Mouse (Mus musculus) ES-Bruce4 (cell line): ENCODE measurements at regions not wholly inside any gene's neighbourhood (a gene's known extent, or its start where the extent isn't known, plus 50 kb on each side); places are given as distances from the start of the nearest gene placed in this dataset.
A peak's percentile ranks its signal among the peaks of the same experiment; 100 is the strongest.

ENCODE experiments used
- H3K27ac ChIP-seq: 2 replicates; pipeline ENCODE4 v1.5.1; 2012; ENCODE audit warnings: low read length, inconsistent platforms; ENCODE audit not compliant: insufficient read depth
- H3K27me3 ChIP-seq: 2 replicates; pipeline ENCODE4 v1.6.1; 2012; ENCODE audit warnings: mild to moderate bottlenecking, low read length, inconsistent platforms; ENCODE audit not compliant: control insufficient read depth, poor library complexity, insufficient read depth, severe bottlenecking
- H3K36me3 ChIP-seq: 2 replicates; pipeline ENCODE4 v1.6.1; 2012; ENCODE audit warnings: inconsistent platforms, mild to moderate bottlenecking, low read length, moderate library complexity; ENCODE audit not compliant: control insufficient read depth, poor library complexity, insufficient read depth, severe bottlenecking
- H3K4me1 ChIP-seq: one replicate; pipeline ENCODE4 v1.8.1; 2011; ENCODE audit warnings: low read length; ENCODE audit not compliant: control insufficient read depth, insufficient read depth
- H3K4me3 ChIP-seq: 2 replicates; pipeline ENCODE4 v1.5.1; 2011; ENCODE audit warnings: low read depth, mild to moderate bottlenecking, low read length
- H3K9ac ChIP-seq: 2 replicates; pipeline ENCODE4 v1.6.1; 2012; ENCODE audit warnings: low read depth, mild to moderate bottlenecking, inconsistent platforms; ENCODE audit not compliant: poor library complexity, severe bottlenecking
- H3K9me3 ChIP-seq: replicated peaks from 2 replicates; pipeline ENCODE4 v1.6.1; 2012; ENCODE audit warnings: mild to moderate bottlenecking, low read length, inconsistent platforms; ENCODE audit not compliant: control insufficient read depth, poor library complexity, insufficient read depth, severe bottlenecking
- CTCF ChIP-seq: IDR thresholded peaks from one replicate; pipeline ENCODE4 v1.8.1; 2011; ENCODE audit warnings: low read depth, low read length
- EP300 ChIP-seq: IDR thresholded peaks from 2 replicates; pipeline ENCODE4 v1.6.1; 2011; ENCODE audit warnings: low read depth, low read length; ENCODE audit not compliant: insufficient read depth
- POLR2A ChIP-seq: IDR thresholded peaks from one replicate; pipeline ENCODE4 v1.8.1; 2011; ENCODE audit warnings: low read length; ENCODE audit not compliant: insufficient read depth

DNA sequence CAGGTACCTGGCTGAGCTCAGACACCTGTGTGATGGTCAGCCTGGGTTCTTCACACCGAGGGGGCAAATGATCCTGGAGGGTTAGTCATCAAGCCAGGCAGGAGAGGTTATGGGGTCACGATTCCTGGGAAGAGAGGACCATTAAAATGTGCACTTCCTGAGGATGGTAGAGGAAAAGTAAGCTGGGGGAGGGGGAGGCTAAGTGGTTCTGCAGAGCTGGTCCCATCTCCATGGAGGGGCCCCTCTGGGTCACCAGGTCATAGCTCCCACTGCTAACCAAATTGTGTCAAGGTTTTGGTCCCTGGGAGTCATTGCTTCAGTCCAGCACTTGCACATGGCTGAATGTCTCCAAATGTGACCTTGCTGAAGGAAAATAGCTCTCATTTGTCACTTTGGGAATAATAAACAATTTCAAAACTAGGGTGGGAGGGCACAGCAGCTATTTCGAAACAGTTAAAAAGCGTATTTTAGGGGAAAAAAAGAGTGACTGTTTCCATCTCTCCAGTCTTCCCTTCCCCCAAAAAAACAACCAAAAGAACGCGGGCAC, 395.5 kb downstream of the Wdr11 start:
- H3K36me3 ChIP-seq: no peaks in the 10 kb centered on the region
- no peak overlapping the region for H3K27ac ChIP-seq
- H3K4me3 ChIP-seq: no peak overlapping the region
- H3K27me3 ChIP-seq: no peaks in the 10 kb centered on the region
- H3K9ac ChIP-seq: no peak overlapping the region
- peaks cover 6% of the 10 kb centered on the region for H3K9me3 ChIP-seq
- TF ChIP-seq EP300 (no peak), CTCF (no peak), POLR2A (no peak)
- no peaks in the 10 kb centered on the region for H3K4me1 ChIP-seq

DNA sequence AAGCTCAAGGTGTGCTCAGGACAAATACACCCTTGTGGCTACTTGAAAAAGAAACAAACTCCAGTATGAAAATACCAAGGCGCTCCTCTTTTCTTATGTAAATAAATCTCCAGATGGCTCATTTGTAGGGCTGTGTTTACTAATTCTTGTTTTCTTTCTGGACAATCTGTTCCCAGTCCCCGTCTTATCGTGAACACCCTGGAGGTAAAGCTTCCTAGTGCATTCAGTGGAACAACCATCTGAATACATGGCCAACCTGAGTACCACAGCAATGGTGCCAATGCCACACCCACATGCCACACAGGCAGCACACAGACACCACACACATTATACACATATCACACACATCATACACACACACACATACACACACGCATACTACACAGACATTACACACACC, 396.1 kb downstream of the Wdr11 start:
- no peaks in the 10 kb centered on the region for H3K4me1 ChIP-seq
- no peak overlapping the region for H3K27ac ChIP-seq

GRCm38 (mm10) chr7:129993446-129994223, 402.0 kb downstream of the Wdr11 start:
- no peaks in the 10 kb centered on the region for H3K9me3 ChIP-seq
- no peaks in the 10 kb centered on the region for H3K27me3 ChIP-seq
- H3K27ac ChIP-seq: no peak overlapping the region
- no peaks in the 10 kb centered on the region for H3K36me3 ChIP-seq
- no peak overlapping the region for H3K4me3 ChIP-seq
- no peak for TF ChIP-seq EP300
- TF ChIP-seq CTCF: no peak
- no peak for TF ChIP-seq POLR2A
- H3K4me1 ChIP-seq: no peaks in the 10 kb centered on the region
- no peak overlapping the region for H3K9ac ChIP-seq

More for the DNA sequence above, 396.1 kb downstream of the Wdr11 start:
- Histone ChIP-seq H3K27me3 (no peaks in the 10 kb centered on the region), H3K9ac (no peak overlapping the region), H3K9me3 (peaks cover 6% of the 10 kb centered on the region), H3K36me3 (no peaks in the 10 kb centered on the region), H3K4me3 (no peak overlapping the region)
- TF ChIP-seq EP300 (0 out of 2 replicates have a peak, but pooled peaks have one; percentile 52), POLR2A (no peak), CTCF (no peak)

GRCm38 (mm10) chr7:129995529-129995928, 403.9 kb downstream of the Wdr11 start:
- H3K4me3 ChIP-seq: no peak overlapping the region
- H3K9me3 ChIP-seq: no peaks in the 10 kb centered on the region
- no peaks in the 10 kb centered on the region; the same call in 1 of the 2 replicates for H3K27me3 ChIP-seq
- no peak overlapping the region for H3K27ac ChIP-seq
- no peaks in the 10 kb centered on the region for H3K36me3 ChIP-seq
- TF ChIP-seq CTCF (no peak), POLR2A (no peak), EP300 (no peak)
- H3K9ac ChIP-seq: no peak overlapping the region
- H3K4me1 ChIP-seq: no peaks in the 10 kb centered on the region

GRCm38 (mm10) chr7:130001064-130001463, 409.4 kb downstream of the Wdr11 start:
- H3K4me1 ChIP-seq: no peaks in the 10 kb centered on the region
- H3K36me3 ChIP-seq: no peaks in the 10 kb centered on the region
- TF ChIP-seq POLR2A (no peak), EP300 (no peak), CTCF (no peak)
- no peak overlapping the region for H3K4me3 ChIP-seq
- no peak overlapping the region for H3K9ac ChIP-seq
- no peaks in the 10 kb centered on the region; the same call in 1 of the 2 replicates for H3K27me3 ChIP-seq
- H3K9me3 ChIP-seq: no peaks in the 10 kb centered on the region
- no peak overlapping the region for H3K27ac ChIP-seq

DNA sequence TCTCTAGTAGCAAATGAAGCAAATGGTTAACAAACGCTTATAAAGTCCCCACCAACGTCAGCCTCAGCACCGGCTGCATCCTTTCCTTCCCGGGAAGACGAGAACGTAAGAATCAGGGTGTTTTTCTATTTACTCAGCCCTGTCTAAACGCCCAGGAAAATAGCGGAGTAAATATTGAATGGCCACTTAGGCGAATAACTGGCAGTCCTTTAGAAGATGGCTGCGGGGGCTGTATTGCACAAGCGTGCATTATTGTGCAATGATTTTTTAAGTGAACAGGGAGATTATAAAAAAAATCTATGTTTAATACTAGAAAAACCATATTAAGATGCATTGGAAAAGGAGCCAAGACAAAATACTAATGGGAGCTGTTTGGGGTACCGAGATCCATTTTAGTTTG, 410.3 kb downstream of the Wdr11 start:
- Histone ChIP-seq H3K9ac (no peak overlapping the region), H3K27ac (no peak overlapping the region), H3K4me3 (no peak overlapping the region), H3K36me3 (no peaks in the 10 kb centered on the region), H3K9me3 (no peaks in the 10 kb centered on the region), H3K4me1 (no peaks in the 10 kb centered on the region), H3K27me3 (no peaks in the 10 kb centered on the region; the same call in 1 of the 2 replicates)
- TF ChIP-seq POLR2A: no peak
- TF ChIP-seq CTCF: no peak
- TF ChIP-seq EP300: no peak
